Mouse (Mus musculus) liver, adult 2 months (tissue): ENCODE results near the gene Itfg2.

Source experiments
- CTCF ChIP-seq: fragments of 200-500 bp; IDR thresholded peaks from 2 replicates; pipeline ENCODE4 v1.5.1; 2011; ENCODE audit warnings: low read depth, low read length, control low read depth
- POLR2A ChIP-seq: fragments of 200-500 bp; IDR thresholded peaks from 2 replicates; pipeline ENCODE4 v1.6.1; 2011; ENCODE audit warnings: low read length, control low read depth; ENCODE audit not compliant: insufficient read depth; ENCODE audit errors: extremely low read depth

- TF ChIP-seq POLR2A (no peak), CTCF (no peak)
Observed at GRCm38 (mm10) chr6:128474112-128474511, 49.4 kb upstream of the Itfg2 start.
